Mouse (Mus musculus): ENCODE results near the gene Rasgrf1. TPM values are rescaled to one million over a fixed set of nuclear protein-coding genes. Genes with fewer than 3 reads are reported as not detected.

The Rasgrf1 gene
- polyA plus RNA-seq, 1 experiment from 2014 or later, result 0.08 TPM

GRCm38 (mm10) chr9:89892540-89893188, 17.0 kb upstream of the Rasgrf1 start:
- Histone ChIP-seq H3K9me3 (ENCODE audit: control insufficient read depth, low read length) (no peaks in the 10 kb centered on the region), H3K27me3 (ENCODE audit: control insufficient read depth, insufficient read depth, low read length) (no peaks in the 10 kb centered on the region), H3K4me2 (ENCODE audit: low read depth, severe bottlenecking) (no peak overlapping the region), H3K9ac (ENCODE audit: low read length) (no peak overlapping the region), H3K27ac (replicated peaks; ENCODE audit: low read depth, low read length) (no peak overlapping the region), H3K4me3 (ENCODE audit: low read depth, low read length) (no peak overlapping the region), H3K36me3 (ENCODE audit: control insufficient read depth, insufficient read depth, low read length) (no peaks in the 10 kb centered on the region), H3K4me1 (ENCODE audit: control insufficient read depth, insufficient read depth, low read length) (no peaks in the 10 kb centered on the region)
- WGBS, result 87% methylated on average over 5 of the region's 5 CpGs
- DNase-seq (ENCODE audit: low spot score) (no peak), ATAC-seq (ENCODE audit: insufficient number of reproducible peaks, low FRiP score, low TSS enrichment, low read depth) (no peak)

GRCm38 (mm10) chr9:89900111-89900824, 9.4 kb upstream of the Rasgrf1 start:
- H3K9ac ChIP-seq (ENCODE audit: low read length), result no peak overlapping the region
- DNase-seq (ENCODE audit: low spot score), result no peak
- H3K27me3 ChIP-seq (ENCODE audit: control insufficient read depth, insufficient read depth, low read length), result no peaks in the 10 kb centered on the region
- no peak overlapping the region for H3K4me2 ChIP-seq (ENCODE audit: low read depth, severe bottlenecking)
- H3K9me3 ChIP-seq (ENCODE audit: control insufficient read depth, low read length), result no peaks in the 10 kb centered on the region
- H3K36me3 ChIP-seq (ENCODE audit: control insufficient read depth, insufficient read depth, low read length), result no peaks in the 10 kb centered on the region
- 40% methylated on average over 14 of the region's 14 CpGs for WGBS
- no peak for ATAC-seq (ENCODE audit: insufficient number of reproducible peaks, low FRiP score, low TSS enrichment, low read depth)
- no peak overlapping the region for H3K4me3 ChIP-seq (ENCODE audit: low read depth, low read length)
- H3K4me1 ChIP-seq (ENCODE audit: control insufficient read depth, insufficient read depth, low read length), result no peaks in the 10 kb centered on the region
- H3K27ac ChIP-seq (replicated peaks; ENCODE audit: low read depth, low read length), result no peak overlapping the region

- 73% methylated on average over 4 of the region's 4 CpGs for WGBS
- no peaks in the 10 kb centered on the region for H3K4me1 ChIP-seq (ENCODE audit: control insufficient read depth, insufficient read depth, low read length)
- H3K4me2 ChIP-seq (ENCODE audit: low read depth, severe bottlenecking), result no peak overlapping the region
- H3K9me3 ChIP-seq (ENCODE audit: control insufficient read depth, low read length), result no peaks in the 10 kb centered on the region
- no peaks in the 10 kb centered on the region for H3K36me3 ChIP-seq (ENCODE audit: control insufficient read depth, insufficient read depth, low read length)
- peaks cover 4% of the 10 kb centered on the region; the same call in 1 of the 2 replicates for H3K27me3 ChIP-seq (ENCODE audit: control insufficient read depth, insufficient read depth, low read length)
- no peak overlapping the region for H3K27ac ChIP-seq (replicated peaks; ENCODE audit: low read depth, low read length)
- H3K9ac ChIP-seq (ENCODE audit: low read length), result no peak overlapping the region
- ATAC-seq (ENCODE audit: insufficient number of reproducible peaks, low FRiP score, low TSS enrichment, low read depth), result no peak
- H3K4me3 ChIP-seq (ENCODE audit: low read depth, low read length), result no peak overlapping the region
- no peak for DNase-seq (ENCODE audit: low spot score)
These were observed 8.5 kb upstream of the Rasgrf1 start for GRCm38 (mm10) chr9:89901184-89901583.

GRCm38 (mm10) chr9:89902813-89903212, 6.9 kb upstream of the Rasgrf1 start:
- Histone ChIP-seq H3K4me2 (ENCODE audit: low read depth, severe bottlenecking) (no peak overlapping the region), H3K27me3 (ENCODE audit: control insufficient read depth, insufficient read depth, low read length) (peaks cover 18% of the 10 kb centered on the region), H3K36me3 (ENCODE audit: control insufficient read depth, insufficient read depth, low read length) (no peaks in the 10 kb centered on the region), H3K9ac (ENCODE audit: low read length) (no peak overlapping the region), H3K4me1 (ENCODE audit: control insufficient read depth, insufficient read depth, low read length) (no peaks in the 10 kb centered on the region), H3K27ac (replicated peaks; ENCODE audit: low read depth, low read length) (no peak overlapping the region), H3K9me3 (ENCODE audit: control insufficient read depth, low read length) (no peaks in the 10 kb centered on the region), H3K4me3 (ENCODE audit: low read depth, low read length) (no peak overlapping the region)
- ATAC-seq (ENCODE audit: insufficient number of reproducible peaks, low FRiP score, low TSS enrichment, low read depth), result no peak
- 77% methylated on average over 2 of the region's 2 CpGs for WGBS
- DNase-seq (ENCODE audit: low spot score), result no peak

GRCm38 (mm10) chr9:89906645-89907044, 3.1 kb upstream of the Rasgrf1 start:
- no peak for ATAC-seq (ENCODE audit: insufficient number of reproducible peaks, low FRiP score, low TSS enrichment, low read depth)
- Histone ChIP-seq H3K4me3 (ENCODE audit: low read depth, low read length) (no peak overlapping the region), H3K9ac (ENCODE audit: low read length) (no peak overlapping the region), H3K27me3 (ENCODE audit: control insufficient read depth, insufficient read depth, low read length) (peaks cover 54% of the 10 kb centered on the region), H3K9me3 (ENCODE audit: control insufficient read depth, low read length) (no peaks in the 10 kb centered on the region), H3K4me1 (ENCODE audit: control insufficient read depth, insufficient read depth, low read length) (peaks cover 4% of the 10 kb centered on the region), H3K27ac (replicated peaks; ENCODE audit: low read depth, low read length) (no peak overlapping the region), H3K4me2 (ENCODE audit: low read depth, severe bottlenecking) (no peak overlapping the region), H3K36me3 (ENCODE audit: control insufficient read depth, insufficient read depth, low read length) (no peaks in the 10 kb centered on the region)
- DNase-seq (ENCODE audit: low spot score), result no peak

- H3K27ac ChIP-seq (replicated peaks; ENCODE audit: low read depth, low read length), result no peak overlapping the region
- no peaks in the 10 kb centered on the region for H3K36me3 ChIP-seq (ENCODE audit: control insufficient read depth, insufficient read depth, low read length)
- peaks cover 67% of the 10 kb centered on the region for H3K27me3 ChIP-seq (ENCODE audit: control insufficient read depth, insufficient read depth, low read length)
- ATAC-seq (ENCODE audit: insufficient number of reproducible peaks, low FRiP score, low TSS enrichment, low read depth), result no peak
- peaks cover 4% of the 10 kb centered on the region for H3K4me1 ChIP-seq (ENCODE audit: control insufficient read depth, insufficient read depth, low read length)
- DNase-seq (ENCODE audit: low spot score), result peak; percentile 21
- H3K4me3 ChIP-seq (ENCODE audit: low read depth, low read length), result no peak overlapping the region
- no peak overlapping the region for H3K9ac ChIP-seq (ENCODE audit: low read length)
- no peaks in the 10 kb centered on the region for H3K9me3 ChIP-seq (ENCODE audit: control insufficient read depth, low read length)
- H3K4me2 ChIP-seq (ENCODE audit: low read depth, severe bottlenecking), result no peak overlapping the region
These were observed 1.8 kb upstream of the Rasgrf1 start for GRCm38 (mm10) chr9:89907941-89908340.

- H3K27me3 ChIP-seq (ENCODE audit: control insufficient read depth, insufficient read depth, low read length), result peaks cover 71% of the 10 kb centered on the region
- H3K27ac ChIP-seq (replicated peaks; ENCODE audit: low read depth, low read length), result no peak overlapping the region
- H3K4me2 ChIP-seq (ENCODE audit: low read depth, severe bottlenecking), result peak overlapping the region; percentile 86
- peaks cover 4% of the 10 kb centered on the region for H3K4me1 ChIP-seq (ENCODE audit: control insufficient read depth, insufficient read depth, low read length)
- peak; percentile 56 for DNase-seq (ENCODE audit: low spot score)
- no peaks in the 10 kb centered on the region for H3K9me3 ChIP-seq (ENCODE audit: control insufficient read depth, low read length)
- peak overlapping the region; percentile 43 for H3K4me3 ChIP-seq (ENCODE audit: low read depth, low read length)
- no peaks in the 10 kb centered on the region for H3K36me3 ChIP-seq (ENCODE audit: control insufficient read depth, insufficient read depth, low read length)
- ATAC-seq (ENCODE audit: insufficient number of reproducible peaks, low FRiP score, low TSS enrichment, low read depth), result no peak
- H3K9ac ChIP-seq (ENCODE audit: low read length), result no peak overlapping the region
- 1% methylated on average over 33 of the region's 33 CpGs for WGBS
These were observed 1.1 kb upstream of the Rasgrf1 start for GRCm38 (mm10) chr9:89908601-89909000.

- ATAC-seq (ENCODE audit: insufficient number of reproducible peaks, low FRiP score, low TSS enrichment, low read depth), result no peak
- Histone ChIP-seq H3K9me3 (ENCODE audit: control insufficient read depth, low read length) (no peaks in the 10 kb centered on the region), H3K4me2 (ENCODE audit: low read depth, severe bottlenecking) (peak overlapping the region; percentile 86), H3K9ac (ENCODE audit: low read length) (no peak overlapping the region), H3K4me1 (ENCODE audit: control insufficient read depth, insufficient read depth, low read length) (peaks cover 4% of the 10 kb centered on the region), H3K27ac (replicated peaks; ENCODE audit: low read depth, low read length) (no peak overlapping the region), H3K4me3 (ENCODE audit: low read depth, low read length) (peak overlapping the region; percentile 43), H3K27me3 (ENCODE audit: control insufficient read depth, insufficient read depth, low read length) (peaks cover 76% of the 10 kb centered on the region), H3K36me3 (ENCODE audit: control insufficient read depth, insufficient read depth, low read length) (no peaks in the 10 kb centered on the region)
- DNase-seq (ENCODE audit: low spot score), result no peak
- 2% methylated on average over 26 of the region's 26 CpGs for WGBS
These were observed 298 bp downstream of the Rasgrf1 start for GRCm38 (mm10) chr9:89910011-89910400.
